In genomic region chr2:112261748-112262653, GRCm38 (mm10) we compare ENCODE assay signal across 8 mouse cellular contexts. TPM values are rescaled to one million over a fixed set of nuclear protein-coding genes. Genes with fewer than 3 reads are reported as not detected.
DNase-seq lines count a peak whose midpoint lies in the region; ATAC-seq lines count a peak whose summit lies in the region.

TSS of gene Nop10 (plus strand) at chr2:112261926.

- peak; percentile 92 for DNase-seq in NIH3T3 (ENCODE audit: low read depth)
- DNase-seq in cerebellum, adult 9-11 months, result peak; percentile 92
- DNase-seq in frontal cortex, postnatal 10 days (ENCODE audit: low spot score in 2 of 2), result peak; percentile 76 to 83
- peak; percentile 86 to 94 for DNase-seq in layer of hippocampus, postnatal 14 days (ENCODE audit: low spot score in 2 of 2)
- peak; percentile 85 for DNase-seq in lung, postnatal 14 days
- DNase-seq in retina, adult 2 months (ENCODE audit: low read depth, low spot score), result peak; percentile 80
- DNase-seq in thymus, postnatal 36 days, result peak; percentile 76 to 78

- WGBS in hindbrain, embryonic 12.5 days, result under 1% methylated on average over 36 of the region's 36 CpGs

- H3K4me1 ChIP-seq in hindbrain, embryonic 12.5 days, result peaks cover 19% of the 10 kb centered on the region

- peak within 1 kb of the TSS; percentile 58 for H3K4me3 ChIP-seq in hindbrain, embryonic 12.5 days

- H3K4me2 ChIP-seq in hindbrain, embryonic 12.5 days (replicated peaks), result peak within 1 kb of the TSS; percentile 68

- peak within 1 kb of the TSS; percentile 62 for H3K9ac ChIP-seq in hindbrain, embryonic 12.5 days

- ATAC-seq in hindbrain, embryonic 12.5 days (ENCODE audit: low FRiP score), result peak; percentile 61

- no peaks in the 10 kb centered on the region for H3K9me3 ChIP-seq in hindbrain, embryonic 12.5 days (replicated peaks)

- H3K27me3 ChIP-seq in hindbrain, embryonic 12.5 days, result no peaks in the 10 kb centered on the region

- peak within 1 kb of the TSS; percentile 74 for H3K27ac ChIP-seq in hindbrain, embryonic 12.5 days

- H3K36me3 ChIP-seq in hindbrain, embryonic 12.5 days, result no peaks in the 10 kb centered on the region

RNA-seq across cellular contexts. Expression of gene Nop10, which starts in this region (rescaled TPM):
- 118 and 127 TPM in 2 replicates for polyA plus RNA-seq in hindbrain, embryonic 12.5 days (2016; fragmentation: Nextera tagmentation; extraction: Ambion mirVana)
- 10 to 100 TPM; 66.1 to 67.8 TPM for total RNA-seq in layer of hippocampus, postnatal 14 days (2021)

Comparison
In these comparisons a context has a peak if more than half of its experiments do, and no peak if none do; other contexts are left out.
1. Peak in every context shown above with its lines: DNase-seq, ATAC-seq, H3K4me3 ChIP-seq and H3K27ac ChIP-seq.